Mouse (Mus musculus) mouse trophoblast stem cell (cell line): Measurements from ENCODE around the gene Gm20517.

Source experiments
- in situ Hi-C, 2 experiments: fragments of 300-500 bp; cut with MseI, MboI; formaldehyde crosslinking; loops; 2 replicates in 1 of 2; 3 replicates in 1 of 2; pipeline ENCODE4 v1.15.1; 2025

The Gm20517 gene

GRCm38 (mm10) chr17:47610849-47611660 is at the start of gene Gm20517, which contains the start of the genes Bysl and Med20:
Gm20517 (plus strand) TSS chr17:47611589.
Bysl (minus strand) TSS chr17:47611492.
Med20 (plus strand) TSS chr17:47611582.
- in situ Hi-C loops = no loop called here

- in situ Hi-C loops = no loop called here
Measured at GRCm38 (mm10) chr17:47562875-47563274, 48.5 kb upstream of the Gm20517 start.

GRCm38 (mm10) chr17:47564612-47565011 is 46.8 kb upstream of the Gm20517 start:
- in situ Hi-C loops = no loop called here

- in situ Hi-C loops = no loop called here
Measured at GRCm38 (mm10) chr17:47566133-47566532, 45.3 kb upstream of the Gm20517 start.

GRCm38 (mm10) chr17:47567271-47567670 is 44.1 kb upstream of the Gm20517 start:
- in situ Hi-C loops = no loop called here

GRCm38 (mm10) chr17:47568389-47568788 is 43.0 kb upstream of the Gm20517 start:
- in situ Hi-C loops = no loop called here

GRCm38 (mm10) chr17:47568951-47569527 is 42.4 kb upstream of the Gm20517 start:
- in situ Hi-C loops = no loop called here

GRCm38 (mm10) chr17:47571621-47572020 is 39.8 kb upstream of the Gm20517 start:
- in situ Hi-C loops = no loop called here

- in situ Hi-C loops = no loop called here
Measured at GRCm38 (mm10) chr17:47572436-47572835, 39.0 kb upstream of the Gm20517 start.

GRCm38 (mm10) chr17:47574028-47574427 is 37.4 kb upstream of the Gm20517 start:
- in situ Hi-C loops = no loop called here

GRCm38 (mm10) chr17:47574830-47575229 is 36.6 kb upstream of the Gm20517 start:
- in situ Hi-C loops = no loop called here

GRCm38 (mm10) chr17:47578655-47579054 is 32.7 kb upstream of the Gm20517 start:
- in situ Hi-C loops = no loop called here

GRCm38 (mm10) chr17:47580962-47581361 is 30.4 kb upstream of the Gm20517 start:
- in situ Hi-C loops = no loop called here

- in situ Hi-C loops = no loop called here
Measured at GRCm38 (mm10) chr17:47588517-47588916, 22.9 kb upstream of the Gm20517 start.

- in situ Hi-C loops = no loop called here
Measured at GRCm38 (mm10) chr17:47591073-47591472, 20.3 kb upstream of the Gm20517 start.

GRCm38 (mm10) chr17:47593215-47593853 is 18.1 kb upstream of the Gm20517 start:
- in situ Hi-C loops = no loop called here

- in situ Hi-C loops = no loop called here
Measured at GRCm38 (mm10) chr17:47593854-47594182, 17.6 kb upstream of the Gm20517 start.

- in situ Hi-C loops = no loop called here
Measured at GRCm38 (mm10) chr17:47594183-47594968, 17.0 kb upstream of the Gm20517 start.

- in situ Hi-C loops = loop anchor here in 1 of 2 experiments (5.0 kb wide), 1 partner anchor 83 kb away; no protein-coding TSS in a partner anchor
Measured at GRCm38 (mm10) chr17:47594969-47595247, 16.5 kb upstream of the Gm20517 start.

GRCm38 (mm10) chr17:47595248-47596161 is 15.9 kb upstream of the Gm20517 start:
- in situ Hi-C loops = loop anchor here in 1 of 2 experiments (5.0 kb wide), 1 partner anchor 83 kb away; no protein-coding TSS in a partner anchor
